Mouse (Mus musculus) erythroblast, adult 5-6 weeks (primary cell): Measurements from ENCODE around the gene Phf10. TPM values are rescaled to one million over a fixed set of nuclear protein-coding genes. Genes with fewer than 3 reads are reported as not detected.
"Not testable (repeated sequence)": the region's sequence is repeated elsewhere in the genome, so short reads cannot be mapped to it uniquely, and the experiment has no call there.

Experiments used
- ATAC-seq: replicated peaks from 2 replicates; pipeline ENCODE4 v1.8.0; 2016; ENCODE audit warnings: moderate number of reproducible peaks, mild to moderate bottlenecking, moderate TSS enrichment, inconsistent platforms; ENCODE audit not compliant: poor library complexity, low FRiP score, severe bottlenecking
- total RNA-seq, 2 experiments: library from RNA; stranded (forward) in 1 of 2; stranded (reverse) in 1 of 2; fragments of 150-400 nt in 1 of 2; fragments of 200-764, 138-1000 nt in 1 of 2; gene quantifications; 2 replicates each; pipeline versions ENCODE4 v1.2.3 to v1.2.4; 2015 to 2017; ENCODE audit warnings: low replicate concordance in 2 of 2

Phf10 gene
- total RNA-seq (2015; ENCODE audit: low replicate concordance) (88.6 and 101 TPM in 2 replicates), total RNA-seq (2017; ENCODE audit: low replicate concordance) (42.1 and 49.3 TPM in 2 replicates)

- peak; percentile 21; the same call in 1 of the 2 replicates for ATAC-seq
Measured at GRCm38 (mm10) chr17:14960951-14961556, at the start of gene Phf10. Gene Phf10, minus strand, starts transcription at chr17:14961273.

GRCm38 (mm10) chr17:15009706-15010413 lies 48.8 kb upstream of the Phf10 start, which contains the start of gene Gm3435:
Gene Gm3435, plus strand, starts transcription at chr17:15010176.
- ATAC-seq: peak; percentile 94

GRCm38 (mm10) chr17:15009088-15009487 lies 48.0 kb upstream of the Phf10 start:
- ATAC-seq: peak; percentile 80

GRCm38 (mm10) chr17:15000047-15000446 lies 39.0 kb upstream of the Phf10 start:
- ATAC-seq: peak; percentile 54

GRCm38 (mm10) chr17:14994140-14994539 lies 33.1 kb upstream of the Phf10 start:
- ATAC-seq: peak; percentile 62

- peak; percentile 27 for ATAC-seq
Measured at GRCm38 (mm10) chr17:14993139-14993832, 32.2 kb upstream of the Phf10 start.

GRCm38 (mm10) chr17:14992522-14993138 lies 31.6 kb upstream of the Phf10 start:
- ATAC-seq: peak; percentile 36

GRCm38 (mm10) chr17:14990116-14990702 lies 29.1 kb upstream of the Phf10 start:
- ATAC-seq: not testable (repeated sequence)

- peak; percentile 95 for ATAC-seq
Measured at GRCm38 (mm10) chr17:14978362-14979038, 17.4 kb upstream of the Phf10 start, which contains the start of the genes 9030025P20Rik and Gm3417. Gene 9030025P20Rik, plus strand, starts transcription at chr17:14978468. Gene Gm3417, minus strand, starts transcription at chr17:14978790.

- ATAC-seq: peak; percentile 78
Measured at GRCm38 (mm10) chr17:14977718-14978361, 16.8 kb upstream of the Phf10 start.

GRCm38 (mm10) chr17:14968373-14968913 lies 7.4 kb upstream of the Phf10 start:
- ATAC-seq: peak; percentile 53

- ATAC-seq: peak; percentile 12
Measured at GRCm38 (mm10) chr17:14961557-14962154, 583 bp upstream of the Phf10 start.

GRCm38 (mm10) chr17:14960520-14960919 lies 553 bp downstream of the Phf10 start:
- ATAC-seq: peak; percentile 23

GRCm38 (mm10) chr17:14959979-14960378 lies 1.1 kb downstream of the Phf10 start:
- ATAC-seq: peak; percentile 67

- ATAC-seq: no peak
Measured at GRCm38 (mm10) chr17:14958686-14959327, 2.3 kb downstream of the Phf10 start.

- ATAC-seq: peak; percentile 65
Measured at GRCm38 (mm10) chr17:14953452-14953851, 7.6 kb downstream of the Phf10 start.

GRCm38 (mm10) chr17:14949161-14949827 lies 11.8 kb downstream of the Phf10 start:
- no peak for ATAC-seq
